Mouse (Mus musculus): ENCODE results near the gene Arl16. TPM values are rescaled to one million over a fixed set of nuclear protein-coding genes. Genes with fewer than 3 reads are reported as not detected.
A peak's percentile ranks its signal among the peaks of the same experiment; 100 is the strongest.

Arl16 gene
- polyA plus RNA-seq, 1 experiment = 5.5 TPM

DNA sequence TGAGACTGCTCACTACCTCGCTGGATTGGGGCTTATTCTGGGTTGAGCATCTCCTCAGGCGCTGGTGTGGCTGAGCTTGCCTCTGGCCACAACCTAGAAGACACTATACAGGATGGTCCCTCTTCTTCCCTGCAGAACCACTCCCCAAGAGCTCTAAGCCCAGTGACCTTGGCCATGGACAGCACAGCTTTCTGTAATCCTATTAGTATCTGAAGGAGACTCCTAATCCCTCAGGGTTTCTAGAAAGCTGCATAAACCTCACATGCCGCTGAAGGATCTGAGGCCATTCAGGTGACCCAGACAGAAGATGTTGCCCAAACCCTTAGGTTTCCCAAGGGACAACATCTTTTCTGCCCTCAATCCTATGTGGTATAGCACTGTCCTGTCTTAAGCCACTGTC lies 15.2 kb downstream of the Arl16 start:
- H3K27ac ChIP-seq (ENCODE audit: control insufficient read depth, insufficient read depth, low read depth, low read length, poor library complexity) = no peak overlapping the region
- H3K4me3 ChIP-seq (replicated peaks; ENCODE audit: control insufficient read depth, low read depth, low read length) = no peak overlapping the region
- TF ChIP-seq CTCF (IDR thresholded peaks at IDR 0.05; ENCODE audit: control insufficient read depth, insufficient read depth, low read length) = no peak
- no peak for TF ChIP-seq POLR2A (IDR thresholded peaks at IDR 0.05; ENCODE audit: borderline replicate concordance, control insufficient read depth, low read depth, low read length)
- WGBS = 85% methylated on average over 3 of the region's 3 CpGs
- peaks cover 10% of the 10 kb centered on the region for H3K4me1 ChIP-seq (ENCODE audit: control insufficient read depth, insufficient read depth, low read length)

DNA sequence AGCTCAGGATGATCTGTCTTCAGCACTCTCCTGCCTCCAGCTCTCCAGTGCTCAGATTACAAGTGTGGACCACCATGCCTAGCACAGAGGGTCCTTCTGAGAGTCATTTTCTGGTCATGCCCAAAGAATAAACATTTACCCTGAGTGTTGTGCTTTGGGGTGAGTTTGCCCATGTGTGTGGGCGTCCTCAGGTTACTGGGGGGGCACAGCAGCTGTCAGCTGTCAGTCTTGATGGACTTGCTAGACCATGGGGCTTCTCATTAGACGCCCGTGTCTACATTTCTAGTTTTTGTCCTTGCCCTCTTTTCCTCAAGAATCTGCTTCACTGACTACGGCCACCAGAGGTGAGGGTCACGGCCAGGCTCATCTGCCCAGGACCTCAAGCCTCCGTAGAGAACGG lies 20.2 kb downstream of the Arl16 start:
- Histone ChIP-seq H3K4me1 (ENCODE audit: control insufficient read depth, insufficient read depth, low read length) (peaks cover 4% of the 10 kb centered on the region), H3K27ac (ENCODE audit: control insufficient read depth, insufficient read depth, low read depth, low read length, poor library complexity) (no peak overlapping the region), H3K4me3 (replicated peaks; ENCODE audit: control insufficient read depth, low read depth, low read length) (no peak overlapping the region)
- TF ChIP-seq CTCF (IDR thresholded peaks at IDR 0.05; ENCODE audit: control insufficient read depth, insufficient read depth, low read length) (no peak), POLR2A (IDR thresholded peaks at IDR 0.05; ENCODE audit: borderline replicate concordance, control insufficient read depth, low read depth, low read length) (no peak)
- 88% methylated on average over 7 of the region's 7 CpGs for WGBS

DNA sequence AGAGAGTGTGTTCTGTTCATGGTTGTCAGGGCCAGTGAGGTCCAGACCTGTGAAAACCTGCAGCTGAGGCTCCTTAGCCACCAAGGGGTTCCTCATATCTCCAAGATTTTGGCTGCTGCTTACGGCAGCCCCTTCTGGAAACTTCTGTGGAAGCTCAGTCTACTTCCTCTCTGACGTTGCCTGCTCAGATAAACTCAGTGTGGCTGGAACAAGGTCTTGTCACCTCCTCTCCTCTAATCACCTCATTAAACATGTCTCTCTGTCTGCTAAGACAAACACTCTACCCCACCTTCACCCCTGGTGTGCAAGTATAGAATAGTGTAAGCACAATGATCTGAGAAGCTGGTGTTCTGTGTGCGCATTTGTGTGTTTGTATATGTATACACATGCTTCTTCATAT lies 21.9 kb downstream of the Arl16 start:
- Histone ChIP-seq H3K4me1 (ENCODE audit: control insufficient read depth, insufficient read depth, low read length) (no peaks in the 10 kb centered on the region), H3K4me3 (replicated peaks; ENCODE audit: control insufficient read depth, low read depth, low read length) (no peak overlapping the region), H3K27ac (ENCODE audit: control insufficient read depth, insufficient read depth, low read depth, low read length, poor library complexity) (no peak overlapping the region)
- WGBS = 54% methylated on average over 3 of the region's 3 CpGs
- TF ChIP-seq POLR2A (IDR thresholded peaks at IDR 0.05; ENCODE audit: borderline replicate concordance, control insufficient read depth, low read depth, low read length) (no peak), CTCF (IDR thresholded peaks at IDR 0.05; ENCODE audit: control insufficient read depth, insufficient read depth, low read length) (no peak)

DNA sequence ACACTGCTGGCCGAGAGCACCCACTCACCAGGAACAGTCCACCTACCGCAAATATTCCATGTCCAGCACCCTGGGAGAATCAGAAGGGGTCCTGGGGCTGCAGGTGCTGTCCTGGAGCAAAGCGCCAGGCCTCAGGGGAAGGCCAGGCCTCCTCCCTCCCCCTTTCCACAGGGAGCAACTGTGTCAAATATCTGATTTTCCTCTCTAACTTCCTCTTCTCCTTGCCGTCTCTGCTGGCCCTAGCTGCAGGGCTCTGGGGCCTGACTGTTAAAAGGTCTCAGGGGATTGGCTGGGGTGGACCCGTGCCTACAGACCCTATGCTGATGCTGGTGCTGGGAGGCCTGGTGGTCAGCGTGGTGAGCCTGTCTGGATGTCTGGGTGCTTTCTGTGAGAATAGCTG lies 23.3 kb downstream of the Arl16 start:
- H3K27ac ChIP-seq (ENCODE audit: control insufficient read depth, insufficient read depth, low read depth, low read length, poor library complexity) = no peak overlapping the region
- 56% methylated on average over 6 of the region's 6 CpGs for WGBS
- H3K4me1 ChIP-seq (ENCODE audit: control insufficient read depth, insufficient read depth, low read length) = 0 out of 2 replicates have a peak, but pooled peaks cover 2% of the 10 kb centered on the region
- no peak overlapping the region for H3K4me3 ChIP-seq (replicated peaks; ENCODE audit: control insufficient read depth, low read depth, low read length)
- TF ChIP-seq POLR2A (IDR thresholded peaks at IDR 0.05; ENCODE audit: borderline replicate concordance, control insufficient read depth, low read depth, low read length) = no peak
- TF ChIP-seq CTCF (IDR thresholded peaks at IDR 0.05; ENCODE audit: control insufficient read depth, insufficient read depth, low read length) = no peak

DNA sequence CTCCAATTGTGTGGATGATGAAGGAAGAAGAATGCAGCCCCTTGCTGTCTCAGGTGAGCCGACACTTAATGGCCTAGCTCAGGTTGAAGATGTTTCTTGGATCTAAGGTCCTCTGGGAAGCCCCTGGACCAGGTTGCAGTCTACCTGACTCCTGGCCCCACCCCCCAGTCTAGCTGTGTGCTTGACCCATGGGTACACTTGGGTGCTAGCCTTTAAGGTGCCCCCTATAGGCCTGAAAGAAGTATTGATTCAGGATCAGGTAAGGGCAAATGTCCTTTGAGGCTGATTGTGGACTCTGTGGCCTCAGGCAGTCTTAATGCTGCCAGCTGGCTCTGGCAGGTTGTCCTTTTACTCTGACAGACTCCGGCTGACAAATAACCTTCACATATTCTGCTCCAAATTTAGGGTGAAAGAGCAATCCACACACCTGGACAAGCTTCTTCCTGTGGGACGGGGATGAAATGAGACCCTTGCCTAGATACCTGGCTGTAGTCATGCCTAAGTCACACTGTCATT lies 24.6 kb downstream of the Arl16 start:
- 0 out of 2 replicates have a peak, but pooled peaks cover 2% of the 10 kb centered on the region for H3K4me1 ChIP-seq (ENCODE audit: control insufficient read depth, insufficient read depth, low read length)
- WGBS = 85% methylated on average over 3 of the region's 3 CpGs
- TF ChIP-seq POLR2A (IDR thresholded peaks at IDR 0.05; ENCODE audit: borderline replicate concordance, control insufficient read depth, low read depth, low read length) = no peak
- no peak for TF ChIP-seq CTCF (IDR thresholded peaks at IDR 0.05; ENCODE audit: control insufficient read depth, insufficient read depth, low read length)
- H3K4me3 ChIP-seq (replicated peaks; ENCODE audit: control insufficient read depth, low read depth, low read length) = no peak overlapping the region
- H3K27ac ChIP-seq (ENCODE audit: control insufficient read depth, insufficient read depth, low read depth, low read length, poor library complexity) = no peak overlapping the region

DNA sequence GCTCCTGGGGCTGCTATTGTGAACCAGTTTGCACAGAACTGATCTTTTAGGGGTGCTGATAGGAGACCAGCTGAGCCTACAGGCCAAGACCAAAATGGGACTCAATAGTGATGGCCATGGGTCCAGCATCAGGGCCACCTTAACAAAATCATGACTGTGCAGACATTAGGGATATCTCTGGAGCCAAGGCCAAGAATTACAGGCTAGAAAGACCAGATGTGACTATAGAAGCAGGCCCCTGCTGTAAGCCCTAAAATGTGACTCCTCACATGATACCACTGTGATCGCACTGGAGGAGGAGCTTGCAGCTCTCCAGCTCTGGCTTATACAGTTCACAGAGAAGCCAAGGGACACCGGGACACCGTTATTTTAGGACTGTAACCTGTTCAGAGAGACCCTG lies 25.1 kb downstream of the Arl16 start, which contains the start of gene Tspan10:
Tspan10 (plus strand) TSS at position 301 of the 400 bp plus-strand sequence.
- TF ChIP-seq CTCF (IDR thresholded peaks at IDR 0.05; ENCODE audit: control insufficient read depth, insufficient read depth, low read length) = no peak
- TF ChIP-seq POLR2A (IDR thresholded peaks at IDR 0.05; ENCODE audit: borderline replicate concordance, control insufficient read depth, low read depth, low read length) = no peak
- Histone ChIP-seq H3K27ac (ENCODE audit: control insufficient read depth, insufficient read depth, low read depth, low read length, poor library complexity) (no peak within 1 kb of the TSS), H3K4me3 (replicated peaks; ENCODE audit: control insufficient read depth, low read depth, low read length) (no peak within 1 kb of the TSS), H3K4me1 (ENCODE audit: control insufficient read depth, insufficient read depth, low read length) (0 out of 2 replicates have a peak, but pooled peaks cover 2% of the 10 kb centered on the region)
- WGBS = 88% methylated on average over 3 of the region's 3 CpGs

DNA sequence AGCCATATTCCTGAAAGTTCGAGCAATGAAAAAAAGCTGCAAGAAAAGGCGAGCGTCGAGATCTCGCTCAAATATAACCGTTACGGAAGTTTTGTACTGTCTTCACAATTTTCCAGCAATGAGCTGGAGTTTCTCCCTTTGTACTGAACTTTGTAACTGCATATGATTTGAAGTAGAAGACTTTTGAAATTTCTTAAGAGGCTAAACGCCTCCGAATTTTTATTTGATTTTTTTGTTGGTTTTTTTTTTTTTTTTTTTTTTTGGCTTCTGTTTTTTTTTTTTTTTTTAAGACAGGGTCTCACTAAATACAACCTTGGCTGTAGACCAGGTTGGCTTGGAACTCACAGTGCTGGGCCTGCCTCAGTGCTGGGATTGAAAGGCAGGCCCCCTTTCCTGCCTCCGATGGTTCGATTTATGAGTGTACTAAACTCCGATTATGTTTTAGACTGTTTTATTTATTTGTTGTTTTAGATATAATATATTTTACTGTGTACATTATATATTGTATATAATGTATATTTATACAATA lies 29.5 kb downstream of the Arl16 start:
- TF ChIP-seq POLR2A (IDR thresholded peaks at IDR 0.05; ENCODE audit: borderline replicate concordance, control insufficient read depth, low read depth, low read length) (no peak), CTCF (IDR thresholded peaks at IDR 0.05; ENCODE audit: control insufficient read depth, insufficient read depth, low read length) (no peak)
- Histone ChIP-seq H3K27ac (ENCODE audit: control insufficient read depth, insufficient read depth, low read depth, low read length, poor library complexity) (no peak overlapping the region; the same call in 1 of the 2 replicates), H3K4me1 (ENCODE audit: control insufficient read depth, insufficient read depth, low read length) (0 out of 2 replicates have a peak, but pooled peaks cover 2% of the 10 kb centered on the region), H3K4me3 (replicated peaks; ENCODE audit: control insufficient read depth, low read depth, low read length) (peak overlapping the region; percentile 89)
- 24% methylated on average over 12 of the region's 12 CpGs for WGBS

DNA sequence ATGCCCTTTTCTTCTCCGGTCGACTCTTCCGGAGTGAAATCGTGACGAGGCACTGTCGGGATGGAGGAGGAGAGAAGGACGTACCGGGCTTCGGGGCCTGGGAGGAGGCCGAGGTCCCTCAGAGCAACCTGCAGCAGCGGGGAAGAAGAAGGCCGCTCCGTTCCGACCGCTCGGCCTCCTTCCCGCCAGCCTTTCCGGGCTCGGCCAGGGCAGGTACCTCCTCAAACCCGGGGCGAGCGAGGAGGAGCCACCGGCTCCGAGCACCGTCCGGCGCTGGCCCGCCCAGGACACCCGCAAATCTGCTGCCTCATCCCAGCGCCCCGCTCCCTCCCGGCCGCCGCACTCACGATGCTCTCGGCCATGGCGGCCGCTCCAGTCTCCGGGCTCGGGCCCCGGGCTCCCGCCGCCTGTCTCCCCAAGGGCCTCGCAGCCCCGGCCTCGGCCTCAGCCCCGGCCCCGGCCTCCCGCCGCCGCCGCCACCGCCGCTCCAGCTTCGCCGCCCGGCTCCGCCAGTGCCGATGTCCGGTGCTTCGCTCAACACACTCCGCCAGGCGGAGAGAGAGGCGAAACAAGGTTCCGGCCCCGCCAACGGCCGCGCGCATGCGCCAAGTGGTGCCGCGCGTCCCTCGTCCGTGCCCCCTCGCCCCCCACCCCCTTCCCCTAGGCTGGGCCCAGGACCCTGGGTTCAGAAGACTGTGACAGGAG lies 30.1 kb downstream of the Arl16 start, which contains the start of gene Nploc4:
Nploc4 (minus strand) TSS at position 557 of the 705 bp plus-strand sequence.
- TF ChIP-seq CTCF (IDR thresholded peaks at IDR 0.05; ENCODE audit: control insufficient read depth, insufficient read depth, low read length) (peak; percentile 19; the same call in 1 of the 2 replicates), POLR2A (IDR thresholded peaks at IDR 0.05; ENCODE audit: borderline replicate concordance, control insufficient read depth, low read depth, low read length) (peak; percentile 88)
- Histone ChIP-seq H3K27ac (ENCODE audit: control insufficient read depth, insufficient read depth, low read depth, low read length, poor library complexity) (peak within 1 kb of the TSS; percentile 88), H3K4me3 (replicated peaks; ENCODE audit: control insufficient read depth, low read depth, low read length) (peak within 1 kb of the TSS; percentile 89), H3K4me1 (ENCODE audit: control insufficient read depth, insufficient read depth, low read length) (0 out of 2 replicates have a peak, but pooled peaks cover 2% of the 10 kb centered on the region)
- WGBS = under 1% methylated on average over 71 of the region's 77 CpGs

Data from bone marrow, adult 2 months (tissue).